Mouse (Mus musculus) CH12.LX (cell line): ENCODE measurements around the gene Gas2. TPM values are rescaled to one million over a fixed set of nuclear protein-coding genes. Genes with fewer than 3 reads are reported as not detected.

Experiments
- DNase-seq: peaks from one replicate; pipeline ENCODE4 v3.0.0-alpha.2; 2013; ENCODE audit errors: extremely low read depth
- H3K27ac ChIP-seq: 2 replicates; pipeline ENCODE4 v1.5.1; 2012; ENCODE audit warnings: low read depth, mild to moderate bottlenecking, control low read depth, moderate library complexity; ENCODE audit not compliant: insufficient read depth
- H3K27me3 ChIP-seq: replicated peaks from 2 replicates; pipeline ENCODE3; 2012; ENCODE audit warnings: inconsistent platforms
- H3K36me3 ChIP-seq, 2 experiments: replicated peaks in 1 of 2; 2 replicates each; pipeline versions ENCODE3 to v1.6.1; 2012; ENCODE audit warnings: inconsistent platforms in 1 of 2, low read length in 1 of 2, mild to moderate bottlenecking in 1 of 2, mixed read lengths in 1 of 2, moderate library complexity in 1 of 2; ENCODE audit not compliant: control insufficient read depth in 1 of 2, insufficient read depth in 1 of 2
- H3K4me1 ChIP-seq, 2 experiments: 2 replicates each; pipeline ENCODE4 v1.6.1; 2012; ENCODE audit warnings: inconsistent platforms in 1 of 2, moderate library complexity in 1 of 2; ENCODE audit not compliant: insufficient read depth in 2 of 2, control insufficient read depth in 1 of 2
- H3K4me2 ChIP-seq: 2 replicates; pipeline ENCODE4 v1.6.1; 2012; ENCODE audit warnings: low read depth, mild to moderate bottlenecking, control low read depth; ENCODE audit not compliant: poor library complexity, insufficient read depth, severe bottlenecking
- H3K4me3 ChIP-seq, 3 experiments: fragments of 150-350 bp in 1 of 3; sonication (generic) in 1 of 3; replicated peaks in 1 of 3; 2 replicates each; pipeline versions ENCODE3 to v1.5.1; 2011 to 2012; ENCODE audit warnings: low read depth in 2 of 3, low read length in 2 of 3, mild to moderate bottlenecking in 2 of 3, moderate library complexity in 2 of 3, control low read depth in 1 of 3, improper control_type of control experiment in 1 of 3, inconsistent platforms in 1 of 3, mixed read lengths in 1 of 3; ENCODE audit not compliant: poor library complexity in 1 of 3
- H3K79me2 ChIP-seq: replicated peaks from 2 replicates; pipeline ENCODE4 v1.6.1; 2012; ENCODE audit warnings: mild to moderate bottlenecking, moderate library complexity; ENCODE audit not compliant: control insufficient read depth, poor library complexity, insufficient read depth, severe bottlenecking; ENCODE audit errors: extremely low read depth
- H3K9ac ChIP-seq: 2 replicates; pipeline ENCODE4 v1.6.1; 2012; ENCODE audit warnings: low read depth, mild to moderate bottlenecking, control low read depth, moderate library complexity; ENCODE audit not compliant: insufficient read depth
- H3K9me3 ChIP-seq: replicated peaks from 2 replicates; pipeline ENCODE3; 2012; ENCODE audit warnings: low read length, inconsistent platforms, mixed read lengths
- BHLHE40 ChIP-seq: IDR thresholded peaks from 2 replicates; pipeline ENCODE4 v1.6.1; 2011; ENCODE audit warnings: mild to moderate bottlenecking, low read depth, low read length, improper control_type of control experiment
- CHD2 ChIP-seq: IDR thresholded peaks from 2 replicates; pipeline ENCODE4 v1.6.1; 2011; ENCODE audit warnings: low read length, improper control_type of control experiment
- E2F4 ChIP-seq: IDR thresholded peaks from 2 replicates; pipeline ENCODE4 v1.6.1; 2011; ENCODE audit warnings: low read depth, low read length, improper control_type of control experiment; ENCODE audit not compliant: insufficient replicate concordance
- EP300 ChIP-seq: IDR thresholded peaks from 2 replicates; pipeline ENCODE4 v1.6.1; 2011; ENCODE audit warnings: low read length, improper control_type of control experiment
- JUND ChIP-seq: conservative IDR thresholded peaks from 2 replicates; pipeline ENCODE4 v1.6.1; 2011; ENCODE audit warnings: low read depth, low read length, improper control_type of control experiment
- MAFK ChIP-seq: IDR thresholded peaks from 2 replicates; pipeline ENCODE4 v1.6.1; 2011; ENCODE audit warnings: low read length, improper control_type of control experiment; ENCODE audit not compliant: insufficient replicate concordance
- MAX ChIP-seq: IDR thresholded peaks from 2 replicates; pipeline ENCODE4 v1.6.1; 2011; ENCODE audit warnings: low read length, improper control_type of control experiment
- MAZ ChIP-seq: IDR thresholded peaks from 2 replicates; pipeline ENCODE4 v1.6.1; 2012; ENCODE audit warnings: low read depth, mild to moderate bottlenecking, inconsistent platforms, low read length, improper control_type of control experiment, moderate library complexity
- MXI1 ChIP-seq: IDR thresholded peaks from 2 replicates; pipeline ENCODE4 v1.6.1; 2011; ENCODE audit warnings: mild to moderate bottlenecking, low read depth, low read length, improper control_type of control experiment
- NELFE ChIP-seq: IDR thresholded peaks from 2 replicates; pipeline ENCODE4 v1.6.1; 2011; ENCODE audit warnings: low read depth, low read length, improper control_type of control experiment
- NRF1 ChIP-seq: IDR thresholded peaks from 2 replicates; pipeline ENCODE4 v1.6.1; 2014; ENCODE audit warnings: low read depth, mild to moderate bottlenecking, inconsistent platforms, low read length, improper control_type of control experiment, moderate library complexity
- PAX5 ChIP-seq: IDR thresholded peaks from 2 replicates; pipeline ENCODE4 v1.6.1; 2012; ENCODE audit warnings: low read length, inconsistent platforms, mixed read lengths
- POLR2A ChIP-seq: IDR thresholded peaks from 2 replicates; pipeline ENCODE4 v1.6.1; 2011; ENCODE audit warnings: low read depth, mild to moderate bottlenecking, improper control_type of control experiment, low read length
- POLR2AphosphoS2 ChIP-seq: IDR thresholded peaks from 2 replicates; pipeline ENCODE4 v1.6.1; 2011; ENCODE audit warnings: low read depth, low read length, improper control_type of control experiment
- RAD21 ChIP-seq: IDR thresholded peaks from 2 replicates; pipeline ENCODE4 v1.6.1; 2011; ENCODE audit warnings: low read depth, mild to moderate bottlenecking, low read length, improper control_type of control experiment, moderate library complexity
- SMC3 ChIP-seq: IDR thresholded peaks from 2 replicates; pipeline ENCODE4 v1.6.1; 2011; ENCODE audit warnings: low read depth, low read length, improper control_type of control experiment
- TBP ChIP-seq: conservative IDR thresholded peaks from 2 replicates; pipeline ENCODE4 v1.6.1; 2011; ENCODE audit warnings: low read depth, low read length, improper control_type of control experiment
- ZC3H11A ChIP-seq: IDR thresholded peaks from 2 replicates; pipeline ENCODE4 v1.6.1; 2012; ENCODE audit warnings: low read depth, mild to moderate bottlenecking, inconsistent platforms, low read length, improper control_type of control experiment
- ZKSCAN1 ChIP-seq: IDR thresholded peaks from 2 replicates; pipeline ENCODE4 v1.6.1; 2012; ENCODE audit warnings: low read depth, inconsistent platforms, low read length, improper control_type of control experiment, borderline replicate concordance
- dilution Hi-C: fragments of 300-500 bp; cut with MboI; formaldehyde crosslinking; loops from 2 replicates; pipeline ENCODE4 v1.14.3; 2020; ENCODE audit warnings: low sequenced_read_pairs; ENCODE audit not compliant: extremely low pct_unique_long_range_greater_than_20kb, extremely low pct_ligation_motif_present
- in situ Hi-C: fragments of 300-500 bp; cut with MboI; formaldehyde crosslinking; loops from 3 replicates; pipeline ENCODE4 v1.14.3; 2019; ENCODE audit warnings: low sequenced_read_pairs, low pct_ligation_motif_present, low pct_unique_long_range_greater_than_20kb, mixed read lengths
- polyA plus RNA-seq: library from polyadenylated mRNA; unstranded; fragments of >175 nt; gene quantifications from 2 replicates; pipeline ENCODE4 v1.2.1, GENCODE M21; 2012; ENCODE audit warnings: low read depth; ENCODE audit not compliant: insufficient read length
- total RNA-seq, 2 experiments: library from RNA; depleted of rRNA; stranded (reverse); fragments of 300-350 nt in 1 of 2; fragments of >200 nt in 1 of 2; gene quantifications; 2 replicates each; pipeline ENCODE4 v1.2.3; 2012 to 2014

Gas2 gene
- total and polyA plus RNA-seq, 3 experiments = 2.7 to 4.3 (median 3.3) TPM

DNA sequence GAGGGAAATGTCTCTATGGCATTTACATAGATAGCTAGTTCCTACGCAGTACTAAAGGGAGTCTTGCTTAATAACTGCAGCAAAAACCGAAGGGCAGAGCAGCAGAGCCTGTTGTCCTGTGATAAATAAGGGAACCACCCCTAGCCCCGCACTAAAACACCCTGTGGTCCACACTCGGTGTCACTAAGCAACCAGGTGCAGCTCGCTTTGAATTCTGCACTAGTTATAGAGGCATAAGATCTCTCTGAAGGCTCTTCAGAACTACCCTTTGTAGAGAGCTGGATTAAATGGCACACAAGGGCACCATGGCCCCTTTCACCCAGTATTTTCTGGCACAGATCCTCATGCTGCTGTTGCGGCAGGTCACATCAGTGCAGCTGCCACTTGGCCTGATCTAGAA lies 113.4 kb downstream of the Gas2 start:
- dilution Hi-C loops = no loop called here
- no peaks in the 10 kb centered on the region for H3K79me2 ChIP-seq
- TF ChIP-seq PAX5 (no peak), CHD2 (no peak), TBP (no peak), ZC3H11A (no peak), MAX (no peak), RAD21 (no peak)
- TF ChIP-seq, all 38 proteins: peak for 0
- no peak overlapping the region for H3K27ac ChIP-seq
- H3K9ac ChIP-seq = no peak overlapping the region
- in situ Hi-C loops = no loop called here
- H3K27me3 ChIP-seq = no peaks in the 10 kb centered on the region
- H3K4me2 ChIP-seq = no peak overlapping the region
- no peak for DNase-seq
- H3K9me3 ChIP-seq = peaks cover 7% of the 10 kb centered on the region
- H3K4me1 ChIP-seq = no peaks in the 10 kb centered on the region
- no peak overlapping the region for H3K4me3 ChIP-seq
- no peaks in the 10 kb centered on the region for H3K36me3 ChIP-seq

DNA sequence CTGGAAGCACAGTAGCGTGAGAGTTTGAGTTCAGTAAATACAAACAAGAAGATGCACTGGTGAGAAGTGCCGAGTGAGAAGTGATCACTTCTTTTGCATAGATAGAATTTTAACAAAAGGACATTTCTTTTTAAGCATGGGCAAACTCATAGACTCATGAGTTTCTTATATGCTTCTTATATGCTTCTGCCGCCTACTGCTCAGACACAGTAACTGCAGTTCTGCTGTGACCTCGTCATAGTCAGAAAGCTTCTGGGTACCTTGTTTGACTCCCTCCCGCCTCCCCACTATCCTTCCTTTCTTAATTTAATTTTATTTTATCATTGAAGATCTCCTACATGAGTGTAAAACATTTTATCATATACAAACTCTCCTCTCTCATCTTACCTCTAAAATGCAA lies 117.5 kb downstream of the Gas2 start:
- H3K27ac ChIP-seq = no peak overlapping the region
- no peaks in the 10 kb centered on the region for H3K79me2 ChIP-seq
- no peak overlapping the region for H3K4me3 ChIP-seq
- in situ Hi-C loops = no loop called here
- H3K36me3 ChIP-seq = no peaks in the 10 kb centered on the region
- H3K9me3 ChIP-seq = peaks cover 5% of the 10 kb centered on the region
- no peaks in the 10 kb centered on the region for H3K27me3 ChIP-seq
- no peak overlapping the region for H3K9ac ChIP-seq
- TF ChIP-seq POLR2AphosphoS2 (no peak), MAZ (no peak), BHLHE40 (no peak), TBP (no peak), NRF1 (no peak), RAD21 (no peak), MAX (no peak), ZKSCAN1 (no peak), JUND (no peak), MAFK (no peak), MXI1 (no peak), EP300 (no peak), POLR2A (no peak), E2F4 (no peak), SMC3 (no peak), NELFE (no peak)
- dilution Hi-C loops = no loop called here
- DNase-seq = no peak
- H3K4me1 ChIP-seq = no peaks in the 10 kb centered on the region
- no peak overlapping the region for H3K4me2 ChIP-seq
